ENCODE assay signal across 14 mouse cellular contexts in genomic region chr2:166536896-166537295, GRCm38 (mm10).
DNase-seq lines count a peak whose midpoint lies in the region; ATAC-seq lines count a peak whose summit lies in the region.
"Had no signal": no experiment of that assay in that cellular context is flagged by ENCODE, and none has a peak within 500 bp of the region (broad histone marks: within the 10 kb centered on the region; RNA-seq: fewer than 3 reads in every experiment).

No protein-coding gene starts in this region.

- H3K4me3 ChIP-seq in kidney, embryonic 16.5 days (ENCODE audit: low read length), result no peak overlapping the region
- H3K4me3 ChIP-seq: embryonic facial prominence, embryonic 13.5 days; left cerebral cortex, adult 2 months; liver, embryonic 13.5 days had no signal

- no peak for ATAC-seq in kidney, embryonic 16.5 days (ENCODE audit: low FRiP score, low TSS enrichment)
- peak; percentile 37 to 42 for ATAC-seq in hematopoietic stem cell, adult 5-6 weeks (replicated peaks in 1 of 2; ENCODE audit: insufficient read depth in 1 of 2, low FRiP score in 2 of 2, low TSS enrichment in 1 of 2, low read depth in 1 of 2, poor library complexity in 2 of 2, severe bottlenecking in 2 of 2)
- ATAC-seq in megakaryocyte progenitor cell, adult 5-6 weeks (replicated peaks; ENCODE audit: poor library complexity), result 0 out of 2 replicates have a peak, but pooled peaks have one; percentile 20
- ATAC-seq: CD4-positive, CD25-positive, alpha-beta regulatory T cell, adult 4 months had no signal

- 93% methylated on average over 3 of the region's 3 CpGs for WGBS in kidney, embryonic 16.5 days

- H3K9ac ChIP-seq in kidney, embryonic 16.5 days (replicated peaks; ENCODE audit: low read length), result no peak overlapping the region
- H3K9ac ChIP-seq: embryonic facial prominence, embryonic 13.5 days; liver, embryonic 13.5 days had no signal

- H3K36me3 ChIP-seq in kidney, embryonic 16.5 days (ENCODE audit: insufficient read depth, low read length), result no peaks in the 10 kb centered on the region
- H3K36me3 ChIP-seq: embryonic facial prominence, embryonic 13.5 days; liver, embryonic 13.5 days had no signal

- no peaks in the 10 kb centered on the region for H3K27me3 ChIP-seq in kidney, embryonic 16.5 days (ENCODE audit: insufficient read depth, low read length)
- H3K27me3 ChIP-seq: embryonic facial prominence, embryonic 13.5 days; liver, embryonic 13.5 days had no signal

- H3K27ac ChIP-seq in kidney, embryonic 16.5 days (ENCODE audit: low read length), result no peak overlapping the region
- H3K27ac ChIP-seq: embryonic facial prominence, embryonic 13.5 days; left cerebral cortex, adult 2 months; liver, embryonic 13.5 days had no signal

- no peak overlapping the region for H3K4me2 ChIP-seq in kidney, embryonic 16.5 days (replicated peaks; ENCODE audit: low read depth, low read length)
- H3K4me2 ChIP-seq: embryonic facial prominence, embryonic 13.5 days; liver, embryonic 13.5 days had no signal

- DNase-seq in kidney, adult 11 months, result peak; percentile 14
- peak; percentile 34 for DNase-seq in thymus, postnatal 14 days
- DNase-seq in thymus, postnatal 36 days, result no peak
- DNase-seq in embryo, embryonic 11 days, result no peak
- DNase-seq in gastrocnemius, postnatal 10 days, result no peak
- DNase-seq: cerebellum, adult 11 months; gastrocnemius, postnatal 14 days; liver, embryonic 13.5 days had no signal

- H3K4me1 ChIP-seq in kidney, embryonic 16.5 days (ENCODE audit: insufficient read depth, low read length), result peaks cover 20% of the 10 kb centered on the region
- H3K4me1 ChIP-seq: liver, embryonic 13.5 days had no signal

- no peaks in the 10 kb centered on the region for H3K9me3 ChIP-seq in kidney, embryonic 16.5 days (ENCODE audit: low read length)
- H3K9me3 ChIP-seq: embryonic facial prominence, embryonic 13.5 days; liver, embryonic 13.5 days had no signal

Comparison
In these comparisons a context has a peak if more than half of its experiments do, and no peak if none do; other contexts are left out.
1. DNase-seq: peak in kidney, adult 11 months (single experiment) and thymus, postnatal 14 days (single experiment); none in thymus, postnatal 36 days (0 of 2), embryo, embryonic 11 days (single experiment) and gastrocnemius, postnatal 10 days (single experiment).